17 mouse cellular contexts compared by ENCODE assay signal in the genomic region with DNA sequence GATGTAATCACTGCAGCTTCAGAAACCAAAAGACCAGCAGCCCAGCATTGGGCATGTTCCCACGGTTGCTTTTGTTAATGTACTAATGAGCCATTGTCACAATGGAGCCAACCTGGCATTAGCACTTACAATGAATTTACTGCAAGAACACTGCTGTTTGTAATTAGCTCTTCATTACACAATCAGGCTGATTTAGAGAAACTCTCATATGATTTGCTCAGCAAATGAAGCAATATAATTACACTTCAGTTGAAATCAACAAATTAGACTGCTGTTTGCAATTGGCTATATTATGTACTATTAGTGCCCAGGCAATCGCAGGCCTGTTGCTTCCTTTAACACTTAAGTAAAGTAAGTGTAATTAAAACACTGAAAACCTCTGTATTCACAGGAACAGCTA.
DNase-seq lines count a peak whose midpoint lies in the region; ATAC-seq lines count a peak whose summit lies in the region.
"Had no signal": no experiment of that assay in that cellular context is flagged by ENCODE, and none has a peak within 500 bp of the region (broad histone marks: within the 10 kb centered on the region; RNA-seq: fewer than 3 reads in every experiment).

No protein-coding gene starts in this region.

- no peak overlapping the region for H3K27ac ChIP-seq in hindbrain, embryonic 13.5 days
- H3K27ac ChIP-seq in hindbrain, embryonic 11.5 days (ENCODE audit: low read depth, low read length) = no peak overlapping the region
- H3K27ac ChIP-seq in neural tube, embryonic 13.5 days (replicated peaks) = no peak overlapping the region
- H3K27ac ChIP-seq in forebrain, embryonic 16.5 days (ENCODE audit: low read length) = no peak overlapping the region
- H3K27ac ChIP-seq: limb, embryonic 12.5 days; liver, embryonic 15.5 days had no signal

- WGBS in hindbrain, embryonic 13.5 days = 74% methylated on average over 2 of the region's 2 CpGs
- 80% methylated on average over 2 of the region's 2 CpGs for WGBS in hindbrain, embryonic 11.5 days
- WGBS in neural tube, embryonic 13.5 days = 48% methylated on average over 2 of the region's 2 CpGs
- WGBS in forebrain, embryonic 16.5 days = 13% methylated on average over 2 of the region's 2 CpGs

- H3K4me1 ChIP-seq in hindbrain, embryonic 13.5 days (replicated peaks) = no peaks in the 10 kb centered on the region
- H3K4me1 ChIP-seq in hindbrain, embryonic 11.5 days (replicated peaks; ENCODE audit: control insufficient read depth, insufficient read depth, low read length) = no peaks in the 10 kb centered on the region
- peaks cover 5% of the 10 kb centered on the region; the same call in 1 of the 2 replicates for H3K4me1 ChIP-seq in neural tube, embryonic 13.5 days (replicated peaks)
- no peaks in the 10 kb centered on the region for H3K4me1 ChIP-seq in forebrain, embryonic 16.5 days (replicated peaks; ENCODE audit: control insufficient read depth, insufficient read depth, low read length)
- H3K4me1 ChIP-seq: limb, embryonic 12.5 days; liver, embryonic 15.5 days had no signal

- no peak overlapping the region for H3K4me3 ChIP-seq in hindbrain, embryonic 13.5 days
- H3K4me3 ChIP-seq in hindbrain, embryonic 11.5 days (ENCODE audit: low read depth, low read length) = no peak overlapping the region
- H3K4me3 ChIP-seq in neural tube, embryonic 13.5 days = no peak overlapping the region
- H3K4me3 ChIP-seq in forebrain, embryonic 16.5 days (replicated peaks; ENCODE audit: low read length) = no peak overlapping the region
- H3K4me3 ChIP-seq: limb, embryonic 12.5 days; liver, embryonic 15.5 days had no signal

- H3K9ac ChIP-seq in hindbrain, embryonic 13.5 days = no peak overlapping the region
- no peak overlapping the region for H3K9ac ChIP-seq in hindbrain, embryonic 11.5 days (ENCODE audit: low read depth, low read length)
- H3K9ac ChIP-seq in neural tube, embryonic 13.5 days = no peak overlapping the region
- H3K9ac ChIP-seq in forebrain, embryonic 16.5 days (replicated peaks; ENCODE audit: low read depth, low read length) = no peak overlapping the region
- H3K9ac ChIP-seq: limb, embryonic 12.5 days; liver, embryonic 15.5 days had no signal

- H3K27me3 ChIP-seq in hindbrain, embryonic 13.5 days = no peaks in the 10 kb centered on the region
- H3K27me3 ChIP-seq in hindbrain, embryonic 11.5 days (ENCODE audit: control insufficient read depth, insufficient read depth, low read length) = no peaks in the 10 kb centered on the region
- H3K27me3 ChIP-seq in neural tube, embryonic 13.5 days = no peaks in the 10 kb centered on the region
- H3K27me3 ChIP-seq in forebrain, embryonic 16.5 days (replicated peaks; ENCODE audit: control insufficient read depth, insufficient read depth, low read length) = no peaks in the 10 kb centered on the region
- H3K27me3 ChIP-seq: limb, embryonic 12.5 days; liver, embryonic 15.5 days had no signal

- no peaks in the 10 kb centered on the region for H3K9me3 ChIP-seq in hindbrain, embryonic 13.5 days
- no peaks in the 10 kb centered on the region for H3K9me3 ChIP-seq in hindbrain, embryonic 11.5 days (ENCODE audit: control insufficient read depth, low read length)
- H3K9me3 ChIP-seq in neural tube, embryonic 13.5 days = no peaks in the 10 kb centered on the region
- H3K9me3 ChIP-seq in forebrain, embryonic 16.5 days (ENCODE audit: control insufficient read depth, low read length) = no peaks in the 10 kb centered on the region
- H3K9me3 ChIP-seq: limb, embryonic 12.5 days; liver, embryonic 15.5 days had no signal

- DNase-seq in hindbrain, embryonic 11.5 days (ENCODE audit: low spot score) = no peak
- no peak for DNase-seq in neural tube, embryonic 10.5 days (ENCODE audit: extremely low spot score, low spot score)
- peak; percentile 38 for DNase-seq in telencephalon, adult 2 months (ENCODE audit: low read depth, low spot score)
- DNase-seq in lung, adult 18-20 months = no peak
- no peak for DNase-seq in T-cell, adult 2 months (ENCODE audit: low spot score)
- DNase-seq: adrenal gland, postnatal 10 days; cerebellum, adult 9-10 months; gastrocnemius, postnatal 25 days; kidney, adult 2 months; kidney, postnatal 14 days; lung, postnatal 14 days; thymus, adult 18-20 months had no signal

- H3K4me2 ChIP-seq in hindbrain, embryonic 13.5 days = no peak overlapping the region
- no peak overlapping the region for H3K4me2 ChIP-seq in hindbrain, embryonic 11.5 days (replicated peaks; ENCODE audit: low read depth, low read length)
- no peak overlapping the region for H3K4me2 ChIP-seq in neural tube, embryonic 13.5 days
- H3K4me2 ChIP-seq in forebrain, embryonic 16.5 days (ENCODE audit: low read length) = no peak overlapping the region
- H3K4me2 ChIP-seq: limb, embryonic 12.5 days; liver, embryonic 15.5 days had no signal

- no peaks in the 10 kb centered on the region for H3K36me3 ChIP-seq in hindbrain, embryonic 13.5 days
- H3K36me3 ChIP-seq in hindbrain, embryonic 11.5 days (ENCODE audit: control insufficient read depth, insufficient read depth, low read length) = no peaks in the 10 kb centered on the region
- H3K36me3 ChIP-seq in neural tube, embryonic 13.5 days = no peaks in the 10 kb centered on the region
- H3K36me3 ChIP-seq in forebrain, embryonic 16.5 days (ENCODE audit: control insufficient read depth, insufficient read depth) = no peaks in the 10 kb centered on the region
- H3K36me3 ChIP-seq: limb, embryonic 12.5 days; liver, embryonic 15.5 days had no signal

- peak; percentile 72; the same call in 1 of the 2 replicates for ATAC-seq in hindbrain, embryonic 13.5 days (ENCODE audit: low FRiP score)
- no peak for ATAC-seq in hindbrain, embryonic 11.5 days (ENCODE audit: low FRiP score)
- peak; percentile 67 for ATAC-seq in neural tube, embryonic 13.5 days (ENCODE audit: low read depth)
- peak; percentile 96 for ATAC-seq in forebrain, embryonic 16.5 days
